Mouse (Mus musculus) embryonic facial prominence, embryonic 12.5 days (tissue): Measurements from ENCODE around the gene Zc3h15. TPM values are rescaled to one million over a fixed set of nuclear protein-coding genes. Genes with fewer than 3 reads are reported as not detected.
A peak's percentile ranks its signal among the peaks of the same experiment; 100 is the strongest.

Experiments used
- ATAC-seq: fragments of 200-750 bp; cut with Nextera tagmentation; 2 replicates; pipeline ENCODE4 v1.8.0; 2017; ENCODE audit not compliant: insufficient number of reproducible peaks, insufficient read depth, low FRiP score, low TSS enrichment
- H3K27ac ChIP-seq: fragments of 300-500 bp; sonication (generic); 2 replicates; pipeline ENCODE4 v1.5.1; 2016; ENCODE audit warnings: mild to moderate bottlenecking
- H3K27me3 ChIP-seq: fragments of 300-500 bp; sonication (generic); 2 replicates; pipeline ENCODE4 v1.6.1; 2016; ENCODE audit warnings: mild to moderate bottlenecking, moderate library complexity
- H3K36me3 ChIP-seq: fragments of 300-500 bp; sonication (generic); 2 replicates; pipeline ENCODE4 v1.6.1; 2016; ENCODE audit warnings: mild to moderate bottlenecking
- H3K4me1 ChIP-seq: fragments of 300-500 bp; sonication (generic); 2 replicates; pipeline ENCODE4 v1.6.1; 2016
- H3K4me2 ChIP-seq: fragments of 300-500 bp; sonication (generic); replicated peaks from 2 replicates; pipeline ENCODE4 v1.6.1; 2016; ENCODE audit warnings: mild to moderate bottlenecking, moderate library complexity
- H3K4me3 ChIP-seq: fragments of 300-500 bp; sonication (generic); 2 replicates; pipeline ENCODE4 v1.5.1; 2016; ENCODE audit warnings: mild to moderate bottlenecking
- H3K9ac ChIP-seq: fragments of 300-500 bp; sonication (generic); 2 replicates; pipeline ENCODE4 v1.6.1; 2016; ENCODE audit warnings: mild to moderate bottlenecking, moderate library complexity
- H3K9me3 ChIP-seq: fragments of 300-500 bp; sonication (generic); 2 replicates; pipeline ENCODE4 v1.6.1; 2016; ENCODE audit warnings: mild to moderate bottlenecking, moderate library complexity
- WGBS: fragments of 180-500 bp; shearing (Covaris S2); methylation state at CpG from one replicate; pipeline ENCODE4 v1.1.7; 2016; 5-methylcytosine and 5-hydroxymethylcytosine counted together
- polyA plus RNA-seq: library from polyadenylated mRNA; unstranded; fragments of >200 nt; fragmentation: Nextera tagmentation; extraction: Ambion mirVana; gene quantifications from 2 replicates; pipeline ENCODE4 v1.2.1, GENCODE M21; 2016

Zc3h15 gene
- polyA plus RNA-seq, 1 experiment from 2014 or later: 159 TPM

- Histone ChIP-seq H3K4me1 (0 out of 2 replicates have a peak, but pooled peaks cover 3% of the 10 kb centered on the region), H3K4me2 (no peak overlapping the region), H3K4me3 (no peak overlapping the region), H3K9ac (no peak overlapping the region), H3K27ac (no peak overlapping the region), H3K36me3 (0 out of 2 replicates have a peak, but pooled peaks cover 8% of the 10 kb centered on the region), H3K9me3 (no peaks in the 10 kb centered on the region), H3K27me3 (no peaks in the 10 kb centered on the region)
- no peak for ATAC-seq
- WGBS: 85% methylated on average over 9 of the region's 9 CpGs
Observed at GRCm38 (mm10) chr2:83674896-83675295, 30.7 kb downstream of the Zc3h15 start.

GRCm38 (mm10) chr2:83675681-83676080 is 31.4 kb downstream of the Zc3h15 start:
- WGBS: 19% methylated on average over 5 of the region's 5 CpGs
- no peak for ATAC-seq
- Histone ChIP-seq H3K4me3 (no peak overlapping the region), H3K9me3 (no peaks in the 10 kb centered on the region), H3K27ac (peak overlapping the region; percentile 55), H3K27me3 (no peaks in the 10 kb centered on the region), H3K4me2 (no peak overlapping the region), H3K36me3 (0 out of 2 replicates have a peak, but pooled peaks cover 8% of the 10 kb centered on the region), H3K9ac (no peak overlapping the region), H3K4me1 (0 out of 2 replicates have a peak, but pooled peaks cover 3% of the 10 kb centered on the region)

GRCm38 (mm10) chr2:83676226-83676870 is 32.1 kb downstream of the Zc3h15 start:
- Histone ChIP-seq H3K36me3 (0 out of 2 replicates have a peak, but pooled peaks cover 8% of the 10 kb centered on the region), H3K9ac (no peak overlapping the region), H3K4me2 (no peak overlapping the region), H3K27ac (peak overlapping the region; percentile 55), H3K27me3 (no peaks in the 10 kb centered on the region), H3K4me1 (0 out of 2 replicates have a peak, but pooled peaks cover 3% of the 10 kb centered on the region), H3K9me3 (no peaks in the 10 kb centered on the region), H3K4me3 (no peak overlapping the region)
- ATAC-seq: no peak
- 86% methylated on average over 4 of the region's 4 CpGs for WGBS

GRCm38 (mm10) chr2:83681332-83681731 is 37.1 kb downstream of the Zc3h15 start:
- no peaks in the 10 kb centered on the region for H3K36me3 ChIP-seq

GRCm38 (mm10) chr2:83681785-83682184 is 37.5 kb downstream of the Zc3h15 start:
- H3K4me2 ChIP-seq: no peak overlapping the region
- H3K4me1 ChIP-seq: no peaks in the 10 kb centered on the region
- H3K27me3 ChIP-seq: no peaks in the 10 kb centered on the region
- no peak for ATAC-seq
- H3K4me3 ChIP-seq: no peak overlapping the region
- H3K9ac ChIP-seq: no peak overlapping the region
- no peak overlapping the region for H3K27ac ChIP-seq
- no peaks in the 10 kb centered on the region for H3K36me3 ChIP-seq
- 87% methylated on average over 6 of the region's 6 CpGs for WGBS
- no peaks in the 10 kb centered on the region for H3K9me3 ChIP-seq

More at GRCm38 (mm10) chr2:83681332-83681731, 37.1 kb downstream of the Zc3h15 start:
- whole genome bisulfite sequencing: 93% methylated on average over 8 of the region's 8 CpGs
- Histone ChIP-seq H3K4me3 (no peak overlapping the region), H3K9ac (no peak overlapping the region), H3K9me3 (no peaks in the 10 kb centered on the region), H3K27me3 (no peaks in the 10 kb centered on the region), H3K27ac (no peak overlapping the region), H3K4me2 (no peak overlapping the region), H3K4me1 (0 out of 2 replicates have a peak, but pooled peaks cover under 1% of the 10 kb centered on the region)
- no peak for ATAC-seq

DNA sequence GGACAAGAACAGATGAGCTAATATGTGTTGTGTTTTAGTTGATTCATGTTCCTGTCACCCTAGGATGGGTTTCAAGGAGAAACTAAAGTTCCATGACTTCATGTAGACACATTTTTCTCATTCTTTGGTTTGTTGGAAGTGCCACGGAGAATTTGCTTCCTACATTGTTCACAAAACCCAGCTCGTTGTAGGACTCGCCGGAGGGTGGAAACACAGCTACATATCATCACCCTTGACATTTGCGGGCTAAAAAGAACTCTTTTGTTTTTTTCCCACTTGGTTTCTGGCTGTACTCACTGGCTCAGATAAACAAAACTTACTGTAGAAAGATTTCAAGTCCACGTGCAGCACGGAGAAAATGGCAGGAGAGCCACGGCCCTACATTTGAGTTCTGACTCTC is 38.0 kb downstream of the Zc3h15 start:
- WGBS: 80% methylated on average over 8 of the region's 8 CpGs
- H3K4me1 ChIP-seq: no peaks in the 10 kb centered on the region
- no peak overlapping the region for H3K27ac ChIP-seq
- H3K4me3 ChIP-seq: no peak overlapping the region
- H3K4me2 ChIP-seq: no peak overlapping the region
- H3K9me3 ChIP-seq: no peaks in the 10 kb centered on the region
- no peaks in the 10 kb centered on the region for H3K27me3 ChIP-seq
- H3K36me3 ChIP-seq: no peaks in the 10 kb centered on the region
- no peak overlapping the region for H3K9ac ChIP-seq
- ATAC-seq: no peak

- WGBS: 84% methylated on average over 9 of the region's 9 CpGs
- no peak for ATAC-seq
Observed at GRCm38 (mm10) chr2:83683731-83684519, 39.7 kb downstream of the Zc3h15 start.

DNA sequence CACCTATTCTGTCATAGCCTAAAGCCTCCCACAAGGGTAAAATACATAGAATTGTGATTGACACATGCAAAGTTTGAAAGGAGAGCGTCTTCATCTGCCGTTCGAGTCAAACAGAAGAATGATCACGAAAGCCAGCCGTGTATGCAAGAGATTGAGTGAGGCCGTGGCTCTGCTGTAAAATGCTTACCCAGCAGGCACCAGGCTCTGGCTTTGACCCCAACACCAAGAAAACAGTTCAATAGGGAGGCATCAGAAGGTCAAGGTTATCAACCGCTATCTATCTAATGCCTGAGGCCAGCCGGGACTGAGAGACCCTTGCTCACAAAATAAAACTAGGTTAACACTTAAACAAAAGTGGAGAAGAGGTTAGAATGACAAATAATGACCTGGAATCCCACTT is 40.5 kb downstream of the Zc3h15 start:
- no peak overlapping the region for H3K4me2 ChIP-seq
- no peaks in the 10 kb centered on the region for H3K36me3 ChIP-seq
- 77% methylated on average over 8 of the region's 8 CpGs for WGBS
- no peak overlapping the region for H3K9ac ChIP-seq
- H3K27me3 ChIP-seq: no peaks in the 10 kb centered on the region
- H3K9me3 ChIP-seq: no peaks in the 10 kb centered on the region
- H3K4me1 ChIP-seq: no peaks in the 10 kb centered on the region
- no peak for ATAC-seq
- H3K4me3 ChIP-seq: no peak overlapping the region
- no peak overlapping the region for H3K27ac ChIP-seq

More at GRCm38 (mm10) chr2:83683731-83684519, 39.7 kb downstream of the Zc3h15 start:
- no peak overlapping the region for H3K4me2 ChIP-seq
- no peaks in the 10 kb centered on the region for H3K9me3 ChIP-seq
- H3K27ac ChIP-seq: no peak overlapping the region
- no peak overlapping the region for H3K9ac ChIP-seq
- H3K36me3 ChIP-seq: no peaks in the 10 kb centered on the region
- H3K4me1 ChIP-seq: no peaks in the 10 kb centered on the region
- no peak overlapping the region for H3K4me3 ChIP-seq
- no peaks in the 10 kb centered on the region for H3K27me3 ChIP-seq

GRCm38 (mm10) chr2:83690372-83690771 is 46.1 kb downstream of the Zc3h15 start:
- no peak overlapping the region for H3K9ac ChIP-seq
- H3K4me3 ChIP-seq: no peak overlapping the region
- no peak for ATAC-seq
- no peaks in the 10 kb centered on the region for H3K27me3 ChIP-seq
- H3K27ac ChIP-seq: no peak overlapping the region
- H3K4me1 ChIP-seq: no peaks in the 10 kb centered on the region
- no peak overlapping the region for H3K4me2 ChIP-seq
- 67% methylated on average over 2 of the region's 2 CpGs for WGBS
- no peaks in the 10 kb centered on the region for H3K36me3 ChIP-seq
- no peaks in the 10 kb centered on the region for H3K9me3 ChIP-seq

- no peak overlapping the region for H3K9ac ChIP-seq
- H3K27ac ChIP-seq: no peak overlapping the region
- no peak overlapping the region for H3K4me3 ChIP-seq
- no peaks in the 10 kb centered on the region for H3K36me3 ChIP-seq
- 34% methylated on average over 10 of the region's 10 CpGs for WGBS
- H3K4me2 ChIP-seq: no peak overlapping the region
- H3K9me3 ChIP-seq: no peaks in the 10 kb centered on the region
- no peaks in the 10 kb centered on the region for H3K27me3 ChIP-seq
- no peak for ATAC-seq
- no peaks in the 10 kb centered on the region for H3K4me1 ChIP-seq
Observed at GRCm38 (mm10) chr2:83692651-83693545, 48.7 kb downstream of the Zc3h15 start.

GRCm38 (mm10) chr2:83694061-83694460 is 49.8 kb downstream of the Zc3h15 start:
- H3K27ac ChIP-seq: no peak overlapping the region
- H3K4me1 ChIP-seq: no peaks in the 10 kb centered on the region
- no peaks in the 10 kb centered on the region for H3K9me3 ChIP-seq
- no peaks in the 10 kb centered on the region for H3K27me3 ChIP-seq
- whole genome bisulfite sequencing: 71% methylated on average over 7 of the region's 7 CpGs
- H3K36me3 ChIP-seq: no peaks in the 10 kb centered on the region
- no peak overlapping the region for H3K9ac ChIP-seq
- no peak overlapping the region for H3K4me2 ChIP-seq
- H3K4me3 ChIP-seq: no peak overlapping the region
- no peak for ATAC-seq
